Mouse (Mus musculus): ENCODE data around the gene B4galnt3. TPM values are rescaled to one million over a fixed set of nuclear protein-coding genes. Genes with fewer than 3 reads are reported as not detected.

The B4galnt3 gene
- polyA plus RNA-seq, 1 experiment from 2014 or later: 0.59 TPM

DNA sequence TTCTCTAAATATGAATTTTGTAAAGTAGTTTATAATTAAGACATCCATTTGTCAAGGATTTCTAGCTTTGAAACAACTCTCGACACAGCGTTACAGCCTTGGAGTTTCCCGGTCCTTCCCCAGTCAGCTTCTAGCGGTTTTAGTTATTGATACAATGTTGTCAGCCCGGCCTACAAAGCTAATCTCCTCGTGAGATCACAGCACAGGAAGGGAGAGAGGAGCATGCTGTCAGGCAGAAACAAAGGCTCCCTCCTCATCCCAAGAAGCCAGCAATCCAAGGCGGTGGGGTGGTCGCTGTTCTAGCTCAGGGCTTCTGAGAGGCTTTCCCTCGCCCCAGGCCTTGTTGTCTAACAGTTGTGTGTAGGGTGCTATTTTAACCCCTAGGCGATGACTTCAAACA is 100.1 kb downstream of the B4galnt3 start:
- H3K27ac ChIP-seq (ENCODE audit: poor library complexity, severe bottlenecking): no peak overlapping the region
- no peak overlapping the region for H3K9ac ChIP-seq
- WGBS: 46% methylated on average over 10 of the region's 10 CpGs
- no peaks in the 10 kb centered on the region for H3K36me3 ChIP-seq
- H3K4me1 ChIP-seq (replicated peaks): peaks cover 32% of the 10 kb centered on the region
- H3K4me2 ChIP-seq: no peak overlapping the region
- H3K9me3 ChIP-seq (replicated peaks): no peaks in the 10 kb centered on the region
- no peak overlapping the region for H3K4me3 ChIP-seq
- ATAC-seq (ENCODE audit: insufficient number of reproducible peaks, low FRiP score): no peak
- H3K27me3 ChIP-seq (replicated peaks): no peaks in the 10 kb centered on the region

DNA sequence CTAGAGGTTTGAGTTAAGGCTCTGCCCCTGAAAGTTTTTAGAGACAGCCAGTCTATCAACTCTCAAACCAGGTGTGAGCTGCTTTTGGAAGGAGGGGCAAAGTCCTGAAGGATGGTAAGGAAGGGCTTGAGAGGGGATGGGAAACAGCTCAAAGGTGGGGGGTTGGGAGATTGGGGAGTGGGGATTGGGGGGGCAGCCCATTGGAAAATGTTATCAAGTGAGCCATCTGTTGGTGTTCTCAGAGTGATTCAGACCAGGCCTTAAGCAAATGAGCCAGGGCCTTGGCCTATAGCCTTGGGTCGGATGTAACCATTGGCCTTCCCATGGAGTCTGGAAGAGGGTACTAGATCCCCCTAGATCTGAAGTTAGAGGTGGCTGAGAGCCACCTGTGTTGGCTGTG is 100.6 kb downstream of the B4galnt3 start:
- 68% methylated on average over 1 of the region's 1 CpGs for WGBS
- no peak for ATAC-seq (ENCODE audit: insufficient number of reproducible peaks, low FRiP score)
- Histone ChIP-seq H3K9ac (no peak overlapping the region), H3K9me3 (replicated peaks) (no peaks in the 10 kb centered on the region), H3K4me1 (replicated peaks) (peaks cover 32% of the 10 kb centered on the region), H3K4me3 (no peak overlapping the region), H3K27ac (ENCODE audit: poor library complexity, severe bottlenecking) (no peak overlapping the region), H3K4me2 (no peak overlapping the region), H3K36me3 (no peaks in the 10 kb centered on the region), H3K27me3 (replicated peaks) (no peaks in the 10 kb centered on the region)

DNA sequence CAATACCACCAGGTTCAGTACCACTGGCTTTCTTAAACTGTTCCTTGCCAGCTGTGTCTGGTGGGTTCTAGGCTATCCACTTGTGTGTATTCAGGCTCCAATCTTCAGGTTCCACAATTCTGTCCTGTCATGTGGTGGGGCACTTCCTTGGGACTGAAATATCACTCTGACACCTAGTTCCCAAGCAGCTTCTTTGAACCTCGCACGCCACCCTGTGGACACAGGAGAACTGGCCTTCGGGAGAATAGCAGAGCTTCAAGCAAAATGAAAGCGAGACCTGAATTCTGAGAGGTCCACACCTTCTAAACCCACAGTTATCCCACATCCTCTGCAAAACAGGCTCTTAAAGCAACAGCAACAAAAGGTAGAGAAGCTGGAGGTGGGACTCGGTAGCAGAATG is 101.2 kb downstream of the B4galnt3 start:
- ATAC-seq (ENCODE audit: insufficient number of reproducible peaks, low FRiP score): 0 out of 2 replicates have a peak, but pooled peaks have one; percentile 15
- H3K4me1 ChIP-seq (replicated peaks): peaks cover 38% of the 10 kb centered on the region
- 0 out of 2 replicates have a peak overlapping the region, but pooled peaks have one; percentile 19 for H3K27ac ChIP-seq (ENCODE audit: poor library complexity, severe bottlenecking)
- H3K4me3 ChIP-seq: no peak overlapping the region
- no peaks in the 10 kb centered on the region for H3K27me3 ChIP-seq (replicated peaks)
- no peak overlapping the region for H3K9ac ChIP-seq
- 19% methylated on average over 5 of the region's 5 CpGs for WGBS
- H3K9me3 ChIP-seq (replicated peaks): no peaks in the 10 kb centered on the region
- 0 out of 2 replicates have a peak overlapping the region, but pooled peaks have one; percentile 8 for H3K4me2 ChIP-seq
- H3K36me3 ChIP-seq: no peaks in the 10 kb centered on the region

DNA sequence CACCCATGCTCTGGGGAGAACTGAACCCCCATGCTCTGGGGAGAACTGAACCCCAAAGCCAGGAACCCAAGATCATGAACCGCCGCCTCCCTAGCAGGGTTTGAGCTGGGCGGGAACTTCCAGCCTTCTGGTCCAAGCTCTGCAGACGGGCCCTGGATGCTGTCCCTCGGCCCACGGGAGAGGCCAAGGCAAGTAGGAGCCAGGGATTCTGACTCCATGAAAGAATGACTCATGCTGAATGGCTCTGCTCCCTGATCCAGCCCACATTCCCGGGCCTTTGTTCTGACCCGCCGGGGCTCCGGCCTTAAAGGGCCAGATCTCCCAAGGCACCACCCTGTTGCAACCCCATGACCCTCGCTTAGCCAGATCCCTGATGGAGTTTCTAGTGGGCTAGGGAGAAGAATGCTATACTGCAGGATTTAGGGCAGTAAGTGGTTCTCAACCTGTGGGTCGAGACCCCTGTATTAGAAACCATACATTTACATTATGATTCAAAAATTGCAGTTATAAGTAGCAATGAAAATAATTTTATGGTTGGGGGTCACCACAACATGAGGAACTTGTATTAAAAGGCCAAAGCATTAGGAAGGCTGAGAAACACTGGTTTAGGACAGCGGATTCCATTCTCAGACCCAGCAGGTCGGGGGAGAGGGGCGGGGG is 102.0 kb downstream of the B4galnt3 start:
- peaks cover 46% of the 10 kb centered on the region for H3K4me1 ChIP-seq (replicated peaks)
- WGBS: 21% methylated on average over 14 of the region's 15 CpGs
- H3K36me3 ChIP-seq: no peaks in the 10 kb centered on the region
- no peaks in the 10 kb centered on the region for H3K27me3 ChIP-seq (replicated peaks)
- no peaks in the 10 kb centered on the region for H3K9me3 ChIP-seq (replicated peaks)
- ATAC-seq (ENCODE audit: insufficient number of reproducible peaks, low FRiP score): no peak; the same call in 1 of the 2 replicates
- no peak overlapping the region for H3K4me3 ChIP-seq
- peak overlapping the region; percentile 49 for H3K4me2 ChIP-seq
- H3K27ac ChIP-seq (ENCODE audit: poor library complexity, severe bottlenecking): peak overlapping the region; percentile 58
- peak overlapping the region; percentile 37; the same call in 1 of the 2 replicates for H3K9ac ChIP-seq

DNA sequence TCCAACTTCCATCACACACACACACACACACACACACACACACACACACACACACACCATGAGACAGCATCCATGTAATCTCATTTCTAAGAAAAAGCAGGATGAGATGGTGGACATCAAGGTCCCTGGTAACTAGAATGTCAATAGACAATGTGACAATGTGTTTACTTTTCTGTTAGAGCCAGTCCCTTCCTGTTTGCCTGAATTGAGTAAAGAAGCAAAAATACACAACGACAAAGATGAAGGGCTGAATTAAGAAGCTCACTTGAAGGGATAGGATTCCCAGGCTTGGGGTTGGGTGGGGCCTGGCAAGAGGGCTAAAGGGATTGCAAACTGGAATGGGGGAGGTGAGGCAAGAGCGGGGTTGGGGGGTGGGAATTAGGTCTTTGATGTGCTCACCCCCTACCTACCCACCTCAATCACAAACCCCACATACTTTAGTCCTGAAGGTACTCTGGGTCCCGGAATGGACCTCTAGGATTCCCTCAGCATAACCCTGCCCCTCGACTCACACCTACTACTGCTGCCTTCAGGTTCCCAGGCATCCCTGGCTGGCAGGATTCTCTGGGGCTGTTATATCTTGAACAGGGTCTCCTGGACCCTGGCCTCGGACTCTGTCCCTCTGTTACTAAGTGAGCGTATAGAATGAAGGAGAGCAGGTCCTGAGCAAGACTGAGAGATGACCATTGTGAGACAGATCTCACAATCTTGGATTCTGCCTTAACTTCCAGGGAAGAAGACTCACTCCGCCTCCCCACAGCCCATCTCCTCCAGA is 102.8 kb downstream of the B4galnt3 start:
- peak overlapping the region; percentile 58; the same call in 1 of the 2 replicates for H3K27ac ChIP-seq (ENCODE audit: poor library complexity, severe bottlenecking)

DNA sequence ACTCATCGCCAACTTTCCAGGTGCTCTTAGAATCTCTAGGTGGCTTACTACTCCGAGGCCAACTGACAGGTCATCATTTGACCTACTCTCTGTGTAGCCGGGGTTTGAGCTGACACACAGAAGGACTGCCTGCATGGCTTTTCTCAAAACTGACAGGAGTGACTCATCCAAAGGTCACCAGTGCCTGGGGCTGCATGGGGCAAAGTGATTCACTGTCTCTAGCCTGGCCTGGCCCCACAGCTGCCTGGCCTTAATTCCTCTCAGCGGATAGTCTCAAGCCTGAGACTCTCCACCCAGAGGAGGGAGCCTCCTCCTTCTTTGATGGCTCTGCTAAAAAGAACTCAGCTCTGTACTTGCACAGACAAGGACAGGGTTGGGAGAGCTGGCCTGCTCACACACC is 103.4 kb downstream of the B4galnt3 start:
- H3K27ac ChIP-seq (ENCODE audit: poor library complexity, severe bottlenecking): peak overlapping the region; percentile 38; the same call in 1 of the 2 replicates
- no peak overlapping the region for H3K4me2 ChIP-seq
- ATAC-seq (ENCODE audit: insufficient number of reproducible peaks, low FRiP score): 0 out of 2 replicates have a peak, but pooled peaks have one; percentile 5

More for the DNA sequence above, 102.8 kb downstream of the B4galnt3 start:
- Histone ChIP-seq H3K4me3 (no peak overlapping the region), H3K9me3 (replicated peaks) (no peaks in the 10 kb centered on the region), H3K4me2 (peak overlapping the region; percentile 49), H3K36me3 (no peaks in the 10 kb centered on the region), H3K27me3 (replicated peaks) (no peaks in the 10 kb centered on the region), H3K9ac (peak overlapping the region; percentile 37; the same call in 1 of the 2 replicates), H3K4me1 (replicated peaks) (peaks cover 53% of the 10 kb centered on the region)
- ATAC-seq (ENCODE audit: insufficient number of reproducible peaks, low FRiP score): no peak
- 52% methylated on average over 7 of the region's 7 CpGs for WGBS

DNA sequence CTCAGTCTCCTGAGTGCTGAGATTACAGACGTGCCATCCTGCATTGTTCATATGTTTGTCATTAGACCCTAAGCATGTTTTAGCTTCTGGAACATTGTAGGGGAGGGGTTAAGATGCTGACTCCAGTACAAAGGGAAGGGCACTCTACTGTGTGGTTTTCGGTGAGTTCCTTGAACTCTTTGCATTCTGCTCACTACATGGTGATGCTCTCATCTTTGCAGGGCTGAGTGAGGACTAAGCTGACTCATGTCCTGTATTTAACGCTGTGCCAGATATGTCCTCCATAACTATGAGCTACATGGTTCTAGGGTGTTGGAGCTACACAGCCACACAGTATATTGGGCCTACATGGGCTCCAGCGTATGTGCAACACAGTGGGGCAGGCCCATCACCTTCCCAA is 104.0 kb downstream of the B4galnt3 start:
- no peaks in the 10 kb centered on the region for H3K27me3 ChIP-seq (replicated peaks)
- H3K4me2 ChIP-seq: no peak overlapping the region
- ATAC-seq (ENCODE audit: insufficient number of reproducible peaks, low FRiP score): no peak
- peaks cover 66% of the 10 kb centered on the region for H3K4me1 ChIP-seq (replicated peaks)
- no peak overlapping the region for H3K9ac ChIP-seq
- WGBS: 86% methylated on average over 4 of the region's 4 CpGs
- peak overlapping the region; percentile 38; the same call in 1 of the 2 replicates for H3K27ac ChIP-seq (ENCODE audit: poor library complexity, severe bottlenecking)
- no peaks in the 10 kb centered on the region for H3K9me3 ChIP-seq (replicated peaks)
- H3K4me3 ChIP-seq: no peak overlapping the region
- no peaks in the 10 kb centered on the region for H3K36me3 ChIP-seq

More for the DNA sequence above, 103.4 kb downstream of the B4galnt3 start:
- 35% methylated on average over 4 of the region's 4 CpGs for WGBS
- Histone ChIP-seq H3K9ac (no peak overlapping the region), H3K4me3 (no peak overlapping the region), H3K27me3 (replicated peaks) (no peaks in the 10 kb centered on the region), H3K9me3 (replicated peaks) (no peaks in the 10 kb centered on the region), H3K36me3 (no peaks in the 10 kb centered on the region), H3K4me1 (replicated peaks) (peaks cover 60% of the 10 kb centered on the region)

DNA sequence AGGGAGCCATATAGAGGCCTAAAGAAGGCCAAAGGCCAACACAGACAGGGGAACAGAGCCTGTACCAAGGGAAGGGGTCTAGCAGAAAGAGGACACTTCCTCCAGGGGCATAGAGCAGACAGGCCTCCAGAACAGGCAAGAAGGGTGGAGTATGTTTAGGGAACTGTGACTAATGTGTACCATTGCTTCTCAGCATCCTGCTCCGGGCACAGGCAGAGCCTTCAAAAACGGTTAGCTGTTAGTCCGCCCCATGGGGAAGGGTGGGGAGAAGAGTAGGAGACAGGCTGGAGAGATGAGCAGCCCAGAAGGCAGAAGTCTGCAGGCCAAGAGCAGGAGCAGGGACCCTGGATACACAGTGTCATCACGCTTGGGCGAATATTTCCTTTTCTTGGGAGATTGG is 105.1 kb downstream of the B4galnt3 start:
- Histone ChIP-seq H3K9me3 (replicated peaks) (no peaks in the 10 kb centered on the region), H3K36me3 (no peaks in the 10 kb centered on the region), H3K4me2 (no peak overlapping the region), H3K4me1 (replicated peaks) (peaks cover 66% of the 10 kb centered on the region), H3K27ac (ENCODE audit: poor library complexity, severe bottlenecking) (no peak overlapping the region), H3K27me3 (replicated peaks) (no peaks in the 10 kb centered on the region), H3K9ac (no peak overlapping the region), H3K4me3 (no peak overlapping the region)
- no peak for ATAC-seq (ENCODE audit: insufficient number of reproducible peaks, low FRiP score)
- 81% methylated on average over 5 of the region's 5 CpGs for WGBS

DNA sequence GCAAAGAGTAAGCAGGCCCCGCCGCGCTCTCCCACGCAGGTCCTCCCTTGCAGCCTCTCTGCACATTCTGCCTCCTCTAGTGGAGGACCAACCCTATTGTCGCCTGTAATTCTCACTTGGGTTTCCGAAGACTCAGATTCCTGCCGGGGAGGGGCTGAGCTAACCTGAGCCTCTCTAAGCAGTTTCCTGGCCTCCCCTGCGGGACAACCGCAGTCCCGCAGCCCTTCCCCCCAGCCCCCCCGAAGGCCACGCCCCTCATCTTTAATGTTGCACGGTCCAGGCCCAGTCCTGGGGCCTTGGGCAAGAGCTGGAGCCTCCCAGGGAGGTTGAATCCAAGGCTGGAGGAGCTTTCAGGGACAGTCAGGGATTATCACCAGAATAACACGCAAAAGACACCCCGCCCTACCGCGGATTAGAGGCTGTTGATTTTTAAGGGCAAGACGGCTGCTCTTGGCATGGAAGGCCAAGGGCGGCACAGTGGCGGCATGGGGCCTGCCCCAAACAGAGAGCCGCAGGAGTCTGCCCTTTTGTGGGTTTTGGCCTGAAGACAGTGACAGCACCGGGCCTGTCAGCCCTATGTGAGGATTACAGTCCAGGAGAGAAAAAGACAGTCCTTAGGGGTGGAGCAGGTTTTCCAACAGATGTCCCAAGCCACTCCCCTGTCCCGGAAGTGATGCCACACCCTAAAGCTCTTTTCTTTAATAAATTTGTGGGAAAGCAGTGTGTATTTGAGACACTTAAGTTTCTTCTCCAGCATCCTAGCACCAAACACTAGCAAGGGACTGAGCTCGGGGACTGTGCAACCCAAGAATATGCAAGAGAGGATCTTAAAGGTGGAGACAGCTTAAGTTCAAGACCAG is 105.8 kb downstream of the B4galnt3 start:
- H3K4me1 ChIP-seq (replicated peaks): peaks cover 66% of the 10 kb centered on the region
- no peak overlapping the region for H3K27ac ChIP-seq (ENCODE audit: poor library complexity, severe bottlenecking)
- peak; percentile 46; the same call in 1 of the 2 replicates for ATAC-seq (ENCODE audit: insufficient number of reproducible peaks, low FRiP score)
- H3K4me2 ChIP-seq: peak overlapping the region; percentile 55
- WGBS: 26% methylated on average over 24 of the region's 24 CpGs
- no peaks in the 10 kb centered on the region for H3K36me3 ChIP-seq
- H3K9ac ChIP-seq: 0 out of 2 replicates have a peak overlapping the region, but pooled peaks have one; percentile 15
- no peaks in the 10 kb centered on the region for H3K9me3 ChIP-seq (replicated peaks)
- H3K4me3 ChIP-seq: no peak overlapping the region
- no peaks in the 10 kb centered on the region for H3K27me3 ChIP-seq (replicated peaks)

DNA sequence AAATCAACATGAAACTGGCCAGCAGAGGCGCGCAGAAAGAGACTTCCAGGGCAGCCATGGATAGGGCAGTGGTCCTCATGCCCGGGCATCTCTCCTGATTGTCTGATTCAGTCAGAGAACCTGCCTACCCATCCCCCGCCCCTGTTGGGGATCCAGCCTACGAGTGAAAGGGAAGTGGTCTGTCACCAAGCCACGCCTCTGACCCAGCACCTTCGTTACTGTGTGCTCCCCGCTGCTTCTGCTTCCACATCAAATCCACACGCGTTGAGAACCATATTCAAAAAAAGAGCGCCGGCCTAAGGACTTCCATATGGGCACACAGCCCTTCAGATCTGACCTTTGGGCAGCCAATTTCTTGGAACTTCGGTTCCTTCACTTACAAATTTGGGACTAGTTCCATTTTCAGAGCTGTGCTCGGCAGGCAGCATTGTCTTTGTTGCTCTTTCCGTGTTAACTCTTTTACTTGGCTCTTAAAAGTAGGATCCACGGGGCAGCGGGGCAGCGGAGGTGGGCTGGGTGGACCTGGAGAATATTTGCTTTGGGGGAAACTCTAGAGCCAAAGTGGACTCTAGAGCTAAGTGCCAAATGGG is 106.7 kb downstream of the B4galnt3 start:
- H3K4me1 ChIP-seq (replicated peaks): peaks cover 58% of the 10 kb centered on the region
- no peak for ATAC-seq (ENCODE audit: insufficient number of reproducible peaks, low FRiP score)
- no peaks in the 10 kb centered on the region for H3K9me3 ChIP-seq (replicated peaks)
- WGBS: 20% methylated on average over 18 of the region's 18 CpGs
- H3K36me3 ChIP-seq: no peaks in the 10 kb centered on the region
- H3K27ac ChIP-seq (ENCODE audit: poor library complexity, severe bottlenecking): no peak overlapping the region
- 0 out of 2 replicates have a peak overlapping the region, but pooled peaks have one; percentile 15 for H3K9ac ChIP-seq
- peak overlapping the region; percentile 55 for H3K4me2 ChIP-seq
- 0 out of 2 replicates have a peak overlapping the region, but pooled peaks have one; percentile 4 for H3K4me3 ChIP-seq
- H3K27me3 ChIP-seq (replicated peaks): no peaks in the 10 kb centered on the region

Measured in heart, embryonic 12.5 days (tissue).